Mouse (Mus musculus): ENCODE measurements at regions not wholly inside any gene's neighbourhood (a gene's known extent, or its start where the extent isn't known, plus 50 kb on each side); places are given as distances from the start of the nearest gene placed in this dataset.

DNA sequence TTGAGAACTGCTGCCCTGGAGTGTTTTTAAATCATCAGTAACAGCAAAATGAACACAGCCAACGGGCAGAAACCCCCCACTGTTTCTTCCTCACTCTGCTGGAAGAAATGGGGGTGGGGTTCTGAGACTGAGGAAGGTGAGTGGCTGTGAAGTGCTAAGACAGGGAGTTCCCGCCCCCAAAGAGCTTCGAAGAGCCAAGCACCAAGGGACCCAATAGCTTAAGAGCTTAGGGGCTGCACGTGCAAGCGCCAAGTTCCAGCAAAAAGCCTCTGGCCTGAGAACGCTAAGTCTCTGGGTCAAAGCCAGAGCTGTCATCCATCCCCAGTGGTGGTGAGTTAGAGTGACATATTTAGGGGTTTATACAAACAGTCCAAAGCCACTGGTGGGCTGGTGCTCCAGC lies 55.1 kb upstream of the Pcbd1 start:
- ATAC-seq (ENCODE audit: low TSS enrichment): no peak

GRCm38 (mm10) chr10:61028598-61028997 lies 60.5 kb upstream of the Pcbd1 start:
- ATAC-seq (ENCODE audit: low TSS enrichment): no peak

DNA sequence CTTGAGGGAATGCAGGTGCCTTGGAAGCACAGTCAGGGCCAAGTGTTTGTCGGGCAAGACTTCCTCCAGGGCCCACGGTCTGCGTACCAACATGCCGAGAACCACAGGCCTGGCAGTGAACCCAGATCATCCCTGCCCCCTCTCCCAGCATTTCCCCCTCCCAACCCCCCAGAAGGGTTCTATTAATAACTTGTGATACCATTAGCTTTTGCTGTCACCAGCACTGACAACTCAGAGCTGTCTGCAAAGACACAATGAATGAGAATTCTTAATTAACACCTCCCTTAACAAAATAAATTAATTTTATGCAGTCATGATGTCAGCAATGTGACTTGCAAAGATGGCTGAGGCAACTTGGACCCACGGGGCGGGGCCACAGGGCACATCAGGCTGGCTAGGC lies 61.9 kb upstream of the Pcbd1 start:
- ATAC-seq (ENCODE audit: low TSS enrichment): no peak

DNA sequence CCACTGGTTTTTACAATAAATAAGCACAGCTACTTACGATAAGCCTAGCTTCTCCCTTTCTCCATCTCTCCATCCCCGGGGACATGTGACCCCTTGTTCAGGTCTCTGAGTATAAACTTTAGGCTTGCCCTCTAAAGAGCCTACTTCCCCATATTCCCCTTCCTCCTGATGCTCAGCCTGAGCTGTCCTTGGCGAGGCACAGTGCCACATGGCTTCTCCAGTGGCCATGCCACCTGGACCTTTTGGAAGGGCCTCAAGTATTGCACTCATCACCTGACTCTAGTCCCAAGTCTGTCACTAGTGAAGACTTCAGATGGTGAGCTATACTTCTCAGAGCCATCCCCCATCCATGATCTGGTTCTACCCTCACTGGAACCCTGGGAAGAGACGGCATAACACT lies 64.1 kb upstream of the Pcbd1 start:
- no peak for ATAC-seq (ENCODE audit: low TSS enrichment)

- no peak for ATAC-seq (ENCODE audit: low TSS enrichment)
Observed at GRCm38 (mm10) chr10:61024166-61024565, 65.0 kb upstream of the Pcbd1 start.

DNA sequence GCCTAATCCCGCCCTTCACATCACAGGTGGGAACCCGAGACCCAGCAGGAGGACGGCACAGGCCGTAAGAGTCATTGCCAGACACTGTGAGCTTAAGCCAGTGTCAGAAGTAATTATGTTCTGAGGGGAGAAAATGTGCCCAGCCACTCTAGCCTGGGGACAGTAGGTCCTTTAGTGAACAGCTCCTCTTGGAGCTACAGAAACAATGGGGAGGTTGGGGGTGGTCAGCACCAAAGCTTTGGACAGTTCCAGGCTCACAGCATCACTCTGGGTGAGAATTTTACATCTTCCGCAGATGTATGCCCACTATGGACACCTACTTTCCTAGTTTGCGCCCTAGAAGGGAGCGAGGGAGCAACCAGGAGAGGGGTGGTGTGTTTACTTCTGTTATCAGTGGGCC lies 65.7 kb upstream of the Pcbd1 start:
- no peak for ATAC-seq (ENCODE audit: low TSS enrichment)

DNA sequence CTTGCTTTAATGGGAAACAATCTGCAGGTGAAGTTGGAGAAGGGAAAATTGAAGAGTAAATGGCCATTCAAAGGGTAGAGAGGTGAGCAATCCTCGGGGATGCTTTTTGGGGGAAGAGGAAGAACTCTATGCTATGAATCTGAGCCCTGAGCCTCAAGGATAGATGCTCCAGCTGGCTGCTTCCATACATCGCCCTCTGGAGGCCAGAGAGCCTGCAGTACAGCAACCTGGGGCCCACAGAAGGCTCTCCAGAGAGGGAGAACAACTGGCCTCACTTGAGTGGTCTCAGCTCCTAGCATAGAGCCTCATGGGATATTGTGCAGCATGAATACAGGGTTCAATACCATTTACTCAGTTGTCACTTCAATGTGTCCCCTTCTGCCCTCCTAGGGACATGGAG lies 69.6 kb upstream of the Pcbd1 start:
- peak; percentile 92 for ATAC-seq (ENCODE audit: low TSS enrichment)

DNA sequence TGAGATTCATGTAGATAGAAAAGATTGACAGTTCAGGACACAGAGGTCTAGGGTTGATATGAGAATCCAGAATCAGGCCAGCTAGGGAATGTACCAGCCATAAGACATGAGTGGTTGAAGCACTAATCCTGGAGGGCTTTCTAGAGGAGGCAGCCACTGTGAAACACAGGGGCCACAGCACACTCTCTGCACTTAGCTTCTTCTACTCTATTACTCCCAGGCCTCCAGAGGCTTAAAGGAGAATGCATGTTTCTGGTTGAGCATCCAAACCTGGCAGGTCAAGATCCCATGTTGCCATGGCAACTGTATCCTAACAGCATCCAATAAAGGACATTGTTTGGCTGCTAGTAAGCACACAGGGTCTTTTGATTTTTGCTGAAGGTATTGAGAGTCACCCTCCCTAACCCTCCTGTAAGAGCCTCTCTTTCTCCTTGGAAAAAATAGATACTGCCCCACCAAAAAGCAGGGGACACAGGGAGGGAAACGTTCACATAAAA lies 76.9 kb upstream of the Pcbd1 start:
- ATAC-seq (ENCODE audit: low TSS enrichment): no peak

DNA sequence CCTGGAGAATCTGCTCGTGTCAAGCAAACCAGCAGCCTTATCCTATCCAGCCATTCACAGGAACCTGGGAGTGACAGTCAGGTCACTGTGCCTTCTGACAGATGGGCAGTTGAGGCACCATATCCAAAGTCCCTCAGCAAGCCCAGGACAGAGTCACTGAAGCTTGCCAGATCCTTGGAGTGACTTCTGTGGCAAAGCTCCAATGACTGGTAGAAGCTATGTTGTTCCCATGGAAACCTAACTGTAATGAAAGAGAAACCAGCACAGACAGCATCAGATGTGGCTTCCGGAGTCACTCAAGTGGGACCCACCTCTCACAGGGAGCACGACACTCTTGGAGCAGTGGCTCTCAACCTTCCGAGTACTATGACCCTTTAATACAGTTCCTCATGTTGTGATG lies 78.4 kb upstream of the Pcbd1 start:
- ATAC-seq (ENCODE audit: low TSS enrichment): no peak

GRCm38 (mm10) chr10:61007403-61007802 lies 81.7 kb upstream of the Pcbd1 start:
- no peak for ATAC-seq (ENCODE audit: low TSS enrichment)

- peak; percentile 59 for ATAC-seq (ENCODE audit: low TSS enrichment)
Observed at GRCm38 (mm10) chr10:61001745-61002160, 87.4 kb upstream of the Pcbd1 start.

DNA sequence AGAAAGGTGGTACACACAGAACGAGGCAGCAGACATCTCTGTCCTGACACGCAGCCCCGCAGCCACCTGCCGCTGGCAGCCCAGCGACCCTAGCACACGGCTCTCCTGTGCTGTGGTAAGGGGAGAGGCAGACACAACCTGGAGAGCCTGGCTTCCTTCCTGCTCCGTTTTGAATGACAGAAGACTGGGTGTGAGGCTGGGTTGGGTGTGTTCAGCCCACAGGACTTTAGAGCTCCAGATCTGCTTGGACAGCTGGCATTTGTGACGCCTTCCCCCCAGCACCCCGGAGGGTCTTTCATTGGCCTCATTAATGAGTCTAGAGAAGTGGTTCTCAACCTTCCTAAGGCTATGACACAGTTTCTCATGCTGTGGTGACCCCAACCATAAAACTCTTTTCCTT lies 91.7 kb upstream of the Pcbd1 start:
- no peak for ATAC-seq (ENCODE audit: low TSS enrichment)

- peak; percentile 96 for ATAC-seq (ENCODE audit: low TSS enrichment)
Observed at GRCm38 (mm10) chr10:60995908-60996640, 93.1 kb upstream of the Pcbd1 start.

DNA sequence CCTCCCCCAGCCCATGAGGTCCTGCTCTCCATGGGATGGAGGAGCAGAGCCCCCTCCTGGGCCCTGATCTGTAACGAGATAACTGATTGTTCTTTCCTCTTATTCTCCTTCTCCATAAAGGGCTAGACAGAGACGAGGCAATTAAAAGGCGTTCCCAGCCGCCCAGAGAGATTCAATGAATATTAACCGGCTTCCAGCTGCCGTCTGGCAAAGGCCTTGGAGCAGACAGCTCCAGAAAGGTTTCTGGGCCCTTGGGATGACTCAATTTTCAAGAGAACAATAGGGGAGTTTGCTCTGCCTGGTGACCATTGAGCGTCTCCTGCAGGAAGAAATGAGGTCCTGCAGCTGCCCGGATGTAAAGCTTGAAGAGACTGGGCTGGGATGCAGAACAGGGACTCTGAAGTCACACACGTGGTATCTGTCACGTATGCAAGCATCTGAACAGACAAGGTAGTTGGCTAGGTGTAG lies 104.0 kb upstream of the Pcbd1 start:
- no peak for ATAC-seq (ENCODE audit: low TSS enrichment)

GRCm38 (mm10) chr10:60981770-60982169 lies 107.4 kb upstream of the Pcbd1 start:
- no peak for ATAC-seq (ENCODE audit: low TSS enrichment)

- no peak for ATAC-seq (ENCODE audit: low TSS enrichment)
Observed at GRCm38 (mm10) chr10:60973615-60974014, 115.5 kb upstream of the Pcbd1 start.

DNA sequence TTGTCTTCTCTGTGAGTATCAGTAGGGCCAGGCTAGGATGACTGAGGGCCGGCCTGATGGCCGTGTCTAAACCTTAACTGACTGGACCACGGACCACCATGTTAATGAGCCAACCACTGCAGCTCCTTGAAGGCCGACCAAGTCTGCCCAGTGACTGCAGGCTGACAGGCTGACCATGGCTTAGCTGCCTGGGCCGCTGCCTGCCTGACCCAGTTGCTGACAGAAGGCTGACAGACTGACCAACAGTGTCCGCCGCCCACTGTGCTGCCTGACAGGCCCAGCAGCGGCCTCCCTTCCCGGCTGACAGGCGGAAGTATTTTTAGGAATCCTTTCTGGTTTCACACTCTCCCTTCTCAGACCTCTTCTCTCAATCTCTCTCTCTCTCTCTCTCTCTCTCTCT lies 124.3 kb upstream of the Pcbd1 start:
- ATAC-seq (ENCODE audit: low TSS enrichment): no peak

DNA sequence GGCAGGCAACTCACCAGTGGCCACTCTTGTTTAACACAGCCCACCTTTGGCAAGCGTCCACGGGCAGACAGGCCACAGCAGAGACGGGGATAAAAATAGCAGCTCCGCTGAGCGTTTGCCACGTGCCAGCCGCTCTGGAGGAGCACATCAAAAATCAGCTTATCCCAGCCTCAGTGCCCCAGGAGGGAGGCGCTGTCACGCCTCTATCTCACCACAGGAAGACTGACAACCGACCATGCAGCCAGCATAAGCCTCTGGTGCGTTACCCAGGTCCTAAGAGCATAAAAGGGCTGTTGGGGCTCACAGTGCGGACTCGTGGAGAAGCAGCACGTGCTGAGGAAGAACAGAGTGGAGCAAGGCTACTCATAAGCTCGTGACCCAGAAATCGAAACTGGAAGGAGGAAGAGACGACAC lies 126.4 kb upstream of the Unc5b start:
- peak; percentile 72 for ATAC-seq (ENCODE audit: low TSS enrichment)

DNA sequence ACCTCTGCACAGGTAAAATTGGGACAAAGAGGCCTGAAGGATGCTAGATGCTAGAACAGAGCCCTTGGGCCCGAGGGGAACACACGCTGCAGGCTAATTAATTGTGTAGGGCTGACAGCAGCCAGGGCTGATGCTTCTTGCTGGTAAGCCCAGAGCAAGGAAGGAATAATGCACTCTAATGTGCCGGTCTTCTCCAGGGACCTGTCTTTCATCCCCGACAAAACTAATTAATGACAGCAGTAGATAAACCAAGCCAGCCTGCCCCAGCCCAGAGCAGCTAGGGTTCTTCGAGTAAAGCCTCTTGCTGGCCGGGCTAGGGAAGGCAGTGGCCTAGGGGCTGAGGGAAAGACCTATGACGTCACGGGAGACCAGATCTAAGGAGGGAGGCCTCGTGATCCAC lies 124.1 kb upstream of the Unc5b start:
- no peak for ATAC-seq (ENCODE audit: low TSS enrichment)

DNA sequence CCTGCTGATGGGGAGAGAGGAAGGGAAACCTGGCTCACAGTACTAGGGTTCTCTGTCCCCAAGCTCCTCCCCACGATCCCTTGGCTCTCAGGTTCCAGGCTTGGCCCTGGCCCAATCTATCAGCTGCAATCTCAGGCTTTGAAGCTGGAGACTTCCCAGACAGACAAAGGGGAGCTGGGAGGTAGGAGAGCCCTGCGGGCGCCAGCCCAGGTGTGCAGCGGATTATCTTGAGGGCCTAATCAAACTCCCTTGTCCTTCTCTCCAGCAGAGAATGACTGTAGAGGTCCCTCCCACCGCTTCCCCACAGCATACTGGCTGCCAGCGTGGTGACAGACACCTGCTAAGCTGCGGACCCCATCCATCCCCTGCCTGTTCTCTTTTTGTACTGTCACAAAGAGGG lies 121.1 kb upstream of the Unc5b start:
- no peak for ATAC-seq (ENCODE audit: low TSS enrichment)

GRCm38 (mm10) chr10:60948983-60949677 lies 117.7 kb upstream of the Unc5b start:
- no peak for ATAC-seq (ENCODE audit: low TSS enrichment)

DNA sequence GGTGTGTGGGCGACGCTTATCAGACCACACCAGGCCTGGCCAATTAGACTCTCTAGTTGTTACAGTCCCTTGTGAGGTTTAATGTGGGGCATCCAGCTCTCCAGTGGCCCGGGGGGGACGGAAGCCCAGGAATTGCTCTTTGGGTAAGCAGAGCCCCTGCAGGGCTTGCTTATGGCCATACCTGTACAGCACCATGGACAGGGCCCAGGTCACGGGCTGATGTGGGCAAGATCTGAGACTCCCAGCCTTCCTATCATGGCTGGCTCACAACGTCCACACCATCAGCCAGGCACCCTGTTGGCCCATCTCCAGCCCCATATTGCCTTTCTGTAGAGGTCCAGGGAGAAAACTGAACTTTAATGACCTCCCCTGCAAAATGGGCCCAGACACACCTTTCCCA lies 111.7 kb upstream of the Unc5b start:
- no peak for ATAC-seq (ENCODE audit: low TSS enrichment)

DNA sequence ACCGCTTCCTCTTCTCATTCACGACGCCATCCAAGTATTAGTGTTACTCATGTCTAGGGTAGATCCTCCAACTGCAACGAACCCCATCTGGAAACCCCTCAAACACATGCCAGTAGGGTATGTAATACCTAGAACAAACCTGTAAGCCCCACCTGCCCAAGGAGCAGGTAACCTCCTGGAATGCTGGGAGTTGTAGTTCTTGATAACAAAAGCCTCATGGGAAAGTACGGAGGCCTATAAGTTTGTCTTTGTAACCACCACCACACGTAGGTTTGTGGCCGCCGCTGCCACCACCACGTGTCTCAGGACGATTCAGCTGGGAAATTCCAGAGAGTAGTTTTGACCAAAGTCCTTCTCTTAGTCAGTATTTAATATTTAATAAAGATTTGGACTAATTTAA lies 107.4 kb upstream of the Unc5b start:
- ATAC-seq (ENCODE audit: low TSS enrichment): no peak
